Mouse (Mus musculus) stomach, postnatal 0 days (tissue): ENCODE data around the gene Kcnc3. TPM values are rescaled to one million over a fixed set of nuclear protein-coding genes. Genes with fewer than 3 reads are reported as not detected.

Experiments
- ATAC-seq: fragments of 200-750 bp; cut with Nextera tagmentation; 2 replicates; pipeline ENCODE4 v1.8.0; 2017; ENCODE audit not compliant: low FRiP score, low TSS enrichment
- DNase-seq: peaks from one replicate; pipeline ENCODE4 v3.0.0-alpha.2; 2016; ENCODE audit warnings: low spot score
- H3K27ac ChIP-seq: fragments of 300-500 bp; sonication (generic); replicated peaks from 2 replicates; pipeline ENCODE4 v1.5.1; 2014; ENCODE audit warnings: mild to moderate bottlenecking, control low read depth
- H3K27me3 ChIP-seq: fragments of 300-500 bp; sonication (generic); 2 replicates; pipeline ENCODE4 v1.6.1; 2014; ENCODE audit warnings: low read length; ENCODE audit not compliant: control insufficient read depth, insufficient read depth
- H3K36me3 ChIP-seq: fragments of 300-500 bp; sonication (generic); 2 replicates; pipeline ENCODE4 v1.6.1; 2014; ENCODE audit warnings: low read length, mixed read lengths; ENCODE audit not compliant: control insufficient read depth, insufficient read depth
- H3K4me1 ChIP-seq: fragments of 300-500 bp; sonication (generic); replicated peaks from 2 replicates; pipeline ENCODE4 v1.6.1; 2014; ENCODE audit warnings: antibody characterized with exemption; ENCODE audit not compliant: control insufficient read depth, insufficient read depth
- H3K4me2 ChIP-seq: fragments of 300-500 bp; sonication (generic); replicated peaks from 2 replicates; pipeline ENCODE4 v1.6.1; 2014; ENCODE audit warnings: low read depth, mild to moderate bottlenecking, control low read depth, moderate library complexity
- H3K4me3 ChIP-seq: fragments of 300-500 bp; sonication (generic); 2 replicates; pipeline ENCODE4 v1.5.1; 2014; ENCODE audit warnings: low read depth, low read length, control low read depth
- H3K9ac ChIP-seq: fragments of 300-500 bp; sonication (generic); 2 replicates; pipeline ENCODE4 v1.6.1; 2014; ENCODE audit warnings: mild to moderate bottlenecking, low read length, control low read depth, mixed read lengths
- H3K9me3 ChIP-seq: fragments of 300-500 bp; sonication (generic); 2 replicates; pipeline ENCODE4 v1.6.1; 2016; ENCODE audit warnings: low read length; ENCODE audit not compliant: control insufficient read depth
- CTCF ChIP-seq: IDR thresholded peaks from 2 replicates; pipeline ENCODE4 v1.5.1; 2016; ENCODE audit warnings: antibody characterized with exemption, low read depth, mild to moderate bottlenecking, moderate library complexity
- EP300 ChIP-seq: optimal IDR thresholded peaks from 2 replicates; pipeline ENCODE3; 2016; ENCODE audit warnings: antibody characterized with exemption
- WGBS: fragments of 180-500 bp; shearing (Covaris S2); extraction: QIAGEN DNeasy Blood & Tissue Kit; methylation state at CpG from one replicate; pipeline ENCODE4 v1.1.7; 2014; 5-methylcytosine and 5-hydroxymethylcytosine counted together
- polyA plus RNA-seq: library from polyadenylated mRNA; unstranded; fragments of >200 nt; fragmentation: Nextera tagmentation; extraction: Ambion mirVana; gene quantifications from 2 replicates; pipeline ENCODE4 v1.2.1, GENCODE M21; 2015

Kcnc3 gene
- polyA plus RNA-seq, 1 experiment from 2014 or later: 0.10 TPM

GRCm38 (mm10) chr7:44572956-44573484 is 17.4 kb upstream of the Kcnc3 start:
- TF ChIP-seq EP300 (no peak), CTCF (no peak)
- no peak overlapping the region for H3K4me3 ChIP-seq
- DNase-seq (no peak), ATAC-seq (no peak)
- no peak overlapping the region for H3K27ac ChIP-seq
- no peak overlapping the region for H3K4me2 ChIP-seq
- H3K36me3 ChIP-seq: no peaks in the 10 kb centered on the region
- 79% methylated on average over 5 of the region's 5 CpGs for WGBS
- no peaks in the 10 kb centered on the region for H3K27me3 ChIP-seq
- H3K9me3 ChIP-seq: no peaks in the 10 kb centered on the region
- no peaks in the 10 kb centered on the region for H3K4me1 ChIP-seq
- no peak overlapping the region for H3K9ac ChIP-seq

GRCm38 (mm10) chr7:44576333-44576844 is 14.1 kb upstream of the Kcnc3 start:
- Histone ChIP-seq H3K4me2 (no peak overlapping the region), H3K27ac (no peak overlapping the region), H3K36me3 (no peaks in the 10 kb centered on the region), H3K4me1 (no peaks in the 10 kb centered on the region), H3K27me3 (no peaks in the 10 kb centered on the region), H3K4me3 (no peak overlapping the region), H3K9ac (no peak overlapping the region), H3K9me3 (no peaks in the 10 kb centered on the region)
- DNase-seq: no peak
- 43% methylated on average over 5 of the region's 5 CpGs for WGBS
- ATAC-seq: no peak
- no peak for TF ChIP-seq EP300
- no peak for TF ChIP-seq CTCF

GRCm38 (mm10) chr7:44581637-44582036 is 8.8 kb upstream of the Kcnc3 start:
- Histone ChIP-seq H3K4me3 (no peak overlapping the region), H3K4me1 (no peaks in the 10 kb centered on the region), H3K9me3 (no peaks in the 10 kb centered on the region), H3K27me3 (no peaks in the 10 kb centered on the region), H3K27ac (no peak overlapping the region), H3K9ac (no peak overlapping the region), H3K4me2 (no peak overlapping the region), H3K36me3 (no peaks in the 10 kb centered on the region)
- no peak for TF ChIP-seq EP300
- no peak for TF ChIP-seq CTCF
- 69% methylated on average over 6 of the region's 6 CpGs for WGBS
- ATAC-seq: no peak
- DNase-seq: no peak

- Histone ChIP-seq H3K9me3 (no peaks in the 10 kb centered on the region), H3K4me3 (no peak overlapping the region), H3K27me3 (0 out of 2 replicates have a peak, but pooled peaks cover 7% of the 10 kb centered on the region), H3K36me3 (no peaks in the 10 kb centered on the region), H3K9ac (no peak overlapping the region), H3K27ac (no peak overlapping the region), H3K4me2 (no peak overlapping the region), H3K4me1 (no peaks in the 10 kb centered on the region)
- 63% methylated on average over 5 of the region's 5 CpGs for WGBS
- TF ChIP-seq CTCF (no peak), EP300 (no peak)
- DNase-seq (no peak), ATAC-seq (no peak)
These were observed 7.8 kb upstream of the Kcnc3 start for GRCm38 (mm10) chr7:44582709-44583108.

- Histone ChIP-seq H3K36me3 (no peaks in the 10 kb centered on the region), H3K9ac (no peak overlapping the region), H3K4me2 (no peak overlapping the region), H3K4me3 (no peak overlapping the region), H3K27me3 (peaks cover 11% of the 10 kb centered on the region; the same call in 1 of the 2 replicates), H3K27ac (no peak overlapping the region), H3K9me3 (no peaks in the 10 kb centered on the region), H3K4me1 (no peaks in the 10 kb centered on the region)
- ATAC-seq: no peak
- 77% methylated on average over 1 of the region's 1 CpGs for WGBS
- DNase-seq: no peak
- TF ChIP-seq CTCF (no peak), EP300 (no peak)
These were observed 7.3 kb upstream of the Kcnc3 start for GRCm38 (mm10) chr7:44583146-44583545.

- Histone ChIP-seq H3K9me3 (no peaks in the 10 kb centered on the region), H3K4me3 (no peak overlapping the region), H3K4me1 (no peaks in the 10 kb centered on the region; the same call in 1 of the 2 replicates), H3K27me3 (peaks cover 11% of the 10 kb centered on the region; the same call in 1 of the 2 replicates), H3K4me2 (no peak overlapping the region), H3K36me3 (no peaks in the 10 kb centered on the region), H3K27ac (no peak overlapping the region), H3K9ac (no peak overlapping the region)
- ATAC-seq (no peak), DNase-seq (no peak)
- WGBS: 70% methylated on average over 4 of the region's 4 CpGs
- TF ChIP-seq EP300 (no peak), CTCF (no peak)
These were observed 6.1 kb upstream of the Kcnc3 start for GRCm38 (mm10) chr7:44584265-44584804.
